Mouse (Mus musculus) cortical plate, adult 2 months (tissue): Measurements from ENCODE around the gene Ncoa3.

Experiments
- CTCF ChIP-seq: fragments of 200-500 bp; IDR thresholded peaks from 2 replicates; pipeline ENCODE4 v1.5.1; 2011; ENCODE audit warnings: mild to moderate bottlenecking, control low read depth, low read length; ENCODE audit not compliant: insufficient read depth; ENCODE audit errors: extremely low read depth
- POLR2A ChIP-seq: fragments of 200-500 bp; IDR thresholded peaks from 2 replicates; pipeline ENCODE4 v1.6.1; 2011; ENCODE audit warnings: mild to moderate bottlenecking, low read length, control low read depth; ENCODE audit not compliant: insufficient read depth; ENCODE audit errors: extremely low read depth

DNA sequence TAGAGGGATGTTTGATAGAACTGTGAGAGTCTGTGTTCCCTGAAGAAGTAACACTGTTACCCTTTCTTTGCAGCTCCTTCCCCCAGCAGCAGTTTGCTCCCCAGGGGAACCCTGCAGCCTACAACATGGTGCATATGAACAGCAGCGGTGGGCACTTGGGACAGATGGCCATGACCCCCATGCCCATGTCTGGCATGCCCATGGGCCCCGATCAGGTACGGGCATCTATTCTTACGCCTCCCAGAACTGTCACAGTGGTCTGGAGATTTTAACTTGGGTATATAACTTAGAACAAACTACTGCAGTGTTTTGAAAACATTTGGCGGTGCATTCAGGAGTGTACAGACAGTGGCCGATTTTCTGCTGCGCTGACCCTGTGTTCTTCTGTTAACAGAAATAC is 77.3 kb downstream of the Ncoa3 start:
- TF ChIP-seq POLR2A (no peak), CTCF (no peak)
